Mouse (Mus musculus) hindbrain, postnatal 0 days (tissue): ENCODE measurements around the gene Olfr106-ps. TPM values are rescaled to one million over a fixed set of nuclear protein-coding genes. Genes with fewer than 3 reads are reported as not detected.

Experiments used
- ATAC-seq: fragments of 200-750 bp; cut with Nextera tagmentation; 2 replicates; pipeline ENCODE4 v1.8.0; 2017; ENCODE audit warnings: mild to moderate bottlenecking, moderate TSS enrichment, moderate library complexity
- DNase-seq: peaks from one replicate; pipeline ENCODE4 v3.0.0-alpha.2; 2015; ENCODE audit warnings: low spot score
- H3K27ac ChIP-seq: fragments of 300-500 bp; sonication (generic); 2 replicates; pipeline ENCODE4 v1.5.1; 2014; ENCODE audit warnings: mild to moderate bottlenecking
- H3K27me3 ChIP-seq: fragments of 300-500 bp; sonication (generic); 2 replicates; pipeline ENCODE4 v1.6.1; 2014; ENCODE audit warnings: low read length, mixed read lengths; ENCODE audit not compliant: insufficient read depth
- H3K36me3 ChIP-seq: fragments of 300-500 bp; sonication (generic); 2 replicates; pipeline ENCODE4 v1.6.1; 2014; ENCODE audit warnings: low read length, mixed read lengths; ENCODE audit not compliant: insufficient read depth
- H3K4me1 ChIP-seq: fragments of 300-500 bp; sonication (generic); 2 replicates; pipeline ENCODE4 v1.6.1; 2014; ENCODE audit warnings: antibody characterized with exemption, low read length, mixed read lengths; ENCODE audit not compliant: insufficient read depth
- H3K4me2 ChIP-seq: fragments of 300-500 bp; sonication (generic); 2 replicates; pipeline ENCODE4 v1.6.1; 2014; ENCODE audit warnings: low read depth, mild to moderate bottlenecking, low read length, moderate library complexity, mixed read lengths
- H3K4me3 ChIP-seq: fragments of 300-500 bp; sonication (generic); 2 replicates; pipeline ENCODE4 v1.5.1; 2014; ENCODE audit warnings: low read length
- H3K9ac ChIP-seq: fragments of 300-500 bp; sonication (generic); replicated peaks from 2 replicates; pipeline ENCODE4 v1.6.1; 2014; ENCODE audit warnings: mild to moderate bottlenecking, low read length, moderate library complexity, mixed read lengths
- H3K9me3 ChIP-seq: fragments of 300-500 bp; sonication (generic); 2 replicates; pipeline ENCODE4 v1.6.1; 2016; ENCODE audit warnings: low read length, mixed read lengths
- CTCF ChIP-seq: IDR thresholded peaks from 2 replicates; pipeline ENCODE4 v1.5.1; 2016; ENCODE audit warnings: antibody characterized with exemption, control low read depth, low read depth
- WGBS: fragments of 180-500 bp; shearing (Covaris S2); extraction: QIAGEN DNeasy Blood & Tissue Kit; methylation state at CpG from one replicate; pipeline ENCODE4 v1.1.7; 2014; 5-methylcytosine and 5-hydroxymethylcytosine counted together
- polyA plus RNA-seq: library from polyadenylated mRNA; unstranded; fragments of >200 nt; fragmentation: Nextera tagmentation; extraction: Ambion mirVana; gene quantifications from 2 replicates; pipeline ENCODE4 v1.2.1, GENCODE M21; 2015
- total RNA-seq: library from RNA; depleted of rRNA; stranded (reverse); fragments of >200 nt; gene quantifications from 2 replicates; pipeline ENCODE4 v1.2.3, GENCODE M21; 2014; rRNA removed

The Olfr106-ps gene
- total RNA-seq (not detected in 2 replicates), polyA plus RNA-seq (not detected in 2 replicates)

GRCm38 (mm10) chr17:37390093-37390492 lies at the start of gene Olfr106-ps:
Olfr106-ps (plus strand) TSS chr17:37390393.
- Histone ChIP-seq H3K4me3 (no peak within 1 kb of the TSS), H3K9me3 (no peaks in the 10 kb centered on the region), H3K36me3 (no peaks in the 10 kb centered on the region), H3K4me2 (no peak within 1 kb of the TSS), H3K4me1 (no peaks in the 10 kb centered on the region), H3K9ac (no peak within 1 kb of the TSS), H3K27me3 (no peaks in the 10 kb centered on the region), H3K27ac (no peak within 1 kb of the TSS)
- DNase-seq (no peak), ATAC-seq (no peak)
- 73% methylated on average over 1 of the region's 1 CpGs for WGBS
- no peak for TF ChIP-seq CTCF

- Histone ChIP-seq H3K36me3 (no peaks in the 10 kb centered on the region), H3K4me2 (no peak within 1 kb of the TSS), H3K9me3 (no peaks in the 10 kb centered on the region), H3K4me3 (no peak within 1 kb of the TSS), H3K9ac (no peak within 1 kb of the TSS), H3K27me3 (no peaks in the 10 kb centered on the region), H3K4me1 (no peaks in the 10 kb centered on the region), H3K27ac (no peak within 1 kb of the TSS)
- no peak for DNase-seq
- no peak for TF ChIP-seq CTCF
- ATAC-seq, result no peak
Measured at GRCm38 (mm10) chr17:37359282-37359681, 30.9 kb upstream of the Olfr106-ps start, which contains the start of gene Olfr104-ps. Olfr104-ps (plus strand) TSS chr17:37359582.

- DNase-seq, result no peak
- no peaks in the 10 kb centered on the region for H3K27me3 ChIP-seq
- H3K4me3 ChIP-seq, result no peak within 1 kb of the TSS
- no peak for TF ChIP-seq CTCF
- no peak within 1 kb of the TSS for H3K9ac ChIP-seq
- H3K4me2 ChIP-seq, result no peak within 1 kb of the TSS
- no peaks in the 10 kb centered on the region for H3K4me1 ChIP-seq
- H3K36me3 ChIP-seq, result no peaks in the 10 kb centered on the region
- no peak for ATAC-seq
- no peaks in the 10 kb centered on the region for H3K9me3 ChIP-seq
- H3K27ac ChIP-seq, result no peak within 1 kb of the TSS
Measured at GRCm38 (mm10) chr17:37378733-37379132, 11.5 kb upstream of the Olfr106-ps start, which contains the start of gene Olfr105-ps. Olfr105-ps (plus strand) TSS chr17:37379033.

- DNase-seq (no peak), ATAC-seq (no peak)
- Histone ChIP-seq H3K27me3 (no peaks in the 10 kb centered on the region), H3K9ac (no peak within 1 kb of the TSS), H3K4me1 (no peaks in the 10 kb centered on the region), H3K4me3 (no peak within 1 kb of the TSS), H3K27ac (no peak within 1 kb of the TSS), H3K4me2 (no peak within 1 kb of the TSS), H3K36me3 (no peaks in the 10 kb centered on the region), H3K9me3 (no peaks in the 10 kb centered on the region)
- no peak for TF ChIP-seq CTCF
- 78% methylated on average over 3 of the region's 3 CpGs for WGBS
Measured at GRCm38 (mm10) chr17:37398926-37399325, 8.7 kb downstream of the Olfr106-ps start, which contains the start of gene Olfr107. Olfr107 (plus strand) TSS chr17:37399226.

- DNase-seq, result no peak
- no peaks in the 10 kb centered on the region for H3K36me3 ChIP-seq
- no peak overlapping the region for H3K9ac ChIP-seq
- H3K4me3 ChIP-seq, result no peak overlapping the region
- H3K4me2 ChIP-seq, result no peak overlapping the region
- H3K9me3 ChIP-seq, result no peaks in the 10 kb centered on the region
- H3K27me3 ChIP-seq, result no peaks in the 10 kb centered on the region
- TF ChIP-seq CTCF, result no peak
- H3K27ac ChIP-seq, result no peak overlapping the region
- H3K4me1 ChIP-seq, result no peaks in the 10 kb centered on the region
- ATAC-seq, result no peak
Measured at GRCm38 (mm10) chr17:37413380-37413779, 23.2 kb downstream of the Olfr106-ps start.

GRCm38 (mm10) chr17:37445180-37445579 lies 55.0 kb downstream of the Olfr106-ps start, which contains the start of gene Olfr108:
Olfr108 (plus strand) TSS chr17:37445480.
- Histone ChIP-seq H3K4me1 (no peaks in the 10 kb centered on the region), H3K27me3 (no peaks in the 10 kb centered on the region), H3K4me3 (no peak within 1 kb of the TSS), H3K4me2 (no peak within 1 kb of the TSS), H3K9ac (no peak within 1 kb of the TSS), H3K36me3 (no peaks in the 10 kb centered on the region), H3K9me3 (no peaks in the 10 kb centered on the region), H3K27ac (no peak within 1 kb of the TSS)
- ATAC-seq, result no peak
- DNase-seq, result no peak
- TF ChIP-seq CTCF, result no peak
- WGBS, result 64% methylated on average over 1 of the region's 1 CpGs

Other genes starting within 250 kb of the Olfr106-ps start
- gene Olfr93, start 228.9 kb upstream of the Olfr106-ps start, total RNA-seq, result not detected in 2 replicates
- not detected in 2 replicates for gene Olfr93, start 228.9 kb upstream of the Olfr106-ps start, polyA plus RNA-seq
- not detected in 2 replicates for gene Ubd, start 196.5 kb upstream of the Olfr106-ps start, total RNA-seq
- gene Ubd, start 196.5 kb upstream of the Olfr106-ps start, polyA plus RNA-seq, result not detected in 2 replicates
- gene Olfr94, start 189.4 kb upstream of the Olfr106-ps start, total RNA-seq, result 0.58 and 1.3 TPM in 2 replicates
- gene Olfr94, start 189.4 kb upstream of the Olfr106-ps start, polyA plus RNA-seq, result 0.14 TPM in 1 of 2 replicates, not detected in the other
- 0.37 TPM in 1 of 2 replicates, not detected in the other for gene Olfr95, start 177.3 kb upstream of the Olfr106-ps start, total RNA-seq
- gene Olfr95, start 177.3 kb upstream of the Olfr106-ps start, polyA plus RNA-seq, result 0.03 and 0.04 TPM in 2 replicates
- gene Olfr96, start 170.2 kb upstream of the Olfr106-ps start, total RNA-seq, result not detected in 2 replicates
- gene Olfr96, start 170.2 kb upstream of the Olfr106-ps start, polyA plus RNA-seq, result not detected in 2 replicates
- gene Olfr97, start 153.1 kb upstream of the Olfr106-ps start, total RNA-seq, result not detected in 2 replicates
- not detected in 2 replicates for gene Olfr97, start 153.1 kb upstream of the Olfr106-ps start, polyA plus RNA-seq
- not detected in 2 replicates for gene Olfr98, start 126.6 kb upstream of the Olfr106-ps start, total RNA-seq
- gene Olfr98, start 126.6 kb upstream of the Olfr106-ps start, polyA plus RNA-seq, result not detected in 2 replicates
- 0.63 and 2.5 TPM in 2 replicates for gene H2-M3, start 120.2 kb upstream of the Olfr106-ps start, total RNA-seq
- gene H2-M3, start 120.2 kb upstream of the Olfr106-ps start, polyA plus RNA-seq, result 1.9 and 2.7 TPM in 2 replicates
- not detected in 2 replicates for gene Olfr99, start 106.9 kb upstream of the Olfr106-ps start, total RNA-seq
- gene Olfr99, start 106.9 kb upstream of the Olfr106-ps start, polyA plus RNA-seq, result not detected in 2 replicates
- gene Olfr101, start 86.1 kb upstream of the Olfr106-ps start, total RNA-seq, result not detected in 2 replicates
- not detected in 2 replicates for gene Olfr101, start 86.1 kb upstream of the Olfr106-ps start, polyA plus RNA-seq
- not detected in 2 replicates for gene Olfr102, start 73.3 kb upstream of the Olfr106-ps start, total RNA-seq
- gene Olfr102, start 73.3 kb upstream of the Olfr106-ps start, polyA plus RNA-seq, result not detected in 2 replicates
- not detected in 2 replicates for gene Olfr103, start 50.7 kb upstream of the Olfr106-ps start, total RNA-seq
- not detected in 2 replicates for gene Olfr103, start 50.7 kb upstream of the Olfr106-ps start, polyA plus RNA-seq
- gene Olfr104-ps, start 30.8 kb upstream of the Olfr106-ps start, total RNA-seq, result not detected in 2 replicates
- not detected in 2 replicates for gene Olfr104-ps, start 30.8 kb upstream of the Olfr106-ps start, polyA plus RNA-seq
- not detected in 2 replicates for gene Olfr105-ps, start 11.4 kb upstream of the Olfr106-ps start, total RNA-seq
- gene Olfr105-ps, start 11.4 kb upstream of the Olfr106-ps start, polyA plus RNA-seq, result not detected in 2 replicates
- not detected in 2 replicates for gene Olfr107, start 8.8 kb downstream of the Olfr106-ps start, total RNA-seq
- not detected in 2 replicates for gene Olfr107, start 8.8 kb downstream of the Olfr106-ps start, polyA plus RNA-seq
- not detected in 2 replicates for gene Olfr108, start 55.1 kb downstream of the Olfr106-ps start, total RNA-seq
- not detected in 2 replicates for gene Olfr108, start 55.1 kb downstream of the Olfr106-ps start, polyA plus RNA-seq
- gene Olfr109, start 68.5 kb downstream of the Olfr106-ps start, total RNA-seq, result not detected in 2 replicates
- not detected in 2 replicates for gene Olfr109, start 68.5 kb downstream of the Olfr106-ps start, polyA plus RNA-seq
- not detected in 2 replicates for gene H2-M2, start 93.2 kb downstream of the Olfr106-ps start, total RNA-seq
- not detected in 2 replicates for gene H2-M2, start 93.2 kb downstream of the Olfr106-ps start, polyA plus RNA-seq
- not detected in 2 replicates for gene Olfr110, start 102.1 kb downstream of the Olfr106-ps start, total RNA-seq
- not detected in 2 replicates for gene Olfr110, start 102.1 kb downstream of the Olfr106-ps start, polyA plus RNA-seq
- not detected in 2 replicates for gene Olfr111, start 117.6 kb downstream of the Olfr106-ps start, total RNA-seq
- not detected in 2 replicates for gene Olfr111, start 117.6 kb downstream of the Olfr106-ps start, polyA plus RNA-seq
- not detected in 2 replicates for gene Olfr112, start 179.1 kb downstream of the Olfr106-ps start, total RNA-seq
- gene Olfr112, start 179.1 kb downstream of the Olfr106-ps start, polyA plus RNA-seq, result not detected in 2 replicates
- not detected in 2 replicates for gene Olfr113, start 187.3 kb downstream of the Olfr106-ps start, total RNA-seq
- gene Olfr113, start 187.3 kb downstream of the Olfr106-ps start, polyA plus RNA-seq, result not detected in 2 replicates
- not detected in 2 replicates for gene Olfr114, start 202.3 kb downstream of the Olfr106-ps start, total RNA-seq
- gene Olfr114, start 202.3 kb downstream of the Olfr106-ps start, polyA plus RNA-seq, result not detected in 2 replicates
- gene Olfr115, start 236.7 kb downstream of the Olfr106-ps start, total RNA-seq, result not detected in 2 replicates
- gene Olfr115, start 236.7 kb downstream of the Olfr106-ps start, polyA plus RNA-seq, result not detected in 2 replicates
- gene Olfr116, start 236.8 kb downstream of the Olfr106-ps start, total RNA-seq, result not detected in 2 replicates
- gene Olfr116, start 236.8 kb downstream of the Olfr106-ps start, polyA plus RNA-seq, result not detected in 2 replicates